Mouse (Mus musculus) kidney, adult 11 months (tissue): ENCODE measurements around the gene Cdk5.
"Not testable (repeated sequence)": the region's sequence is repeated elsewhere in the genome, so short reads cannot be mapped to it uniquely, and the experiment has no call there.

Experiments used
- DNase-seq: peaks from one replicate; pipeline ENCODE4 v3.0.0; 2022

Cdk5 gene

GRCm38 (mm10) chr5:24427285-24427633 is 3.9 kb upstream of the Cdk5 start:
- peak; percentile 40 for DNase-seq

- DNase-seq = peak; percentile 32
These were observed 3.4 kb upstream of the Cdk5 start for GRCm38 (mm10) chr5:24426556-24427284.

GRCm38 (mm10) chr5:24426037-24426432 is 2.7 kb upstream of the Cdk5 start:
- DNase-seq = peak; percentile 46

GRCm38 (mm10) chr5:24425421-24426036 is 2.2 kb upstream of the Cdk5 start:
- DNase-seq = no peak

- DNase-seq = peak; percentile 80
These were observed 1.6 kb upstream of the Cdk5 start for GRCm38 (mm10) chr5:24424861-24425411.

- DNase-seq = no peak
These were observed 863 bp upstream of the Cdk5 start for GRCm38 (mm10) chr5:24424004-24424781.

- DNase-seq = no peak
These were observed 2.9 kb downstream of the Cdk5 start for GRCm38 (mm10) chr5:24420381-24420780.

- DNase-seq = no peak
These were observed 5.7 kb downstream of the Cdk5 start for GRCm38 (mm10) chr5:24417587-24417986.

- peak; percentile 48 for DNase-seq
These were observed 7.1 kb downstream of the Cdk5 start for GRCm38 (mm10) chr5:24416222-24416736.

GRCm38 (mm10) chr5:24413938-24414337 is 9.4 kb downstream of the Cdk5 start:
- DNase-seq = no peak

GRCm38 (mm10) chr5:24413042-24413693 is 10.2 kb downstream of the Cdk5 start, which contains the start of gene Asic3:
Gene Asic3 (plus strand): TSS chr5:24413392.
- DNase-seq = no peak

- DNase-seq = no peak
These were observed 11.3 kb downstream of the Cdk5 start for GRCm38 (mm10) chr5:24412063-24412462.

GRCm38 (mm10) chr5:24409466-24409865 is 13.9 kb downstream of the Cdk5 start:
- DNase-seq = no peak

- DNase-seq = peak; percentile 40
These were observed 14.7 kb downstream of the Cdk5 start for GRCm38 (mm10) chr5:24408651-24409050.

- DNase-seq = no peak
These were observed 17.9 kb downstream of the Cdk5 start for GRCm38 (mm10) chr5:24405389-24405876.

GRCm38 (mm10) chr5:24404594-24405360 is 18.6 kb downstream of the Cdk5 start:
- no peak for DNase-seq

GRCm38 (mm10) chr5:24401969-24402368 is 21.4 kb downstream of the Cdk5 start:
- DNase-seq = no peak

GRCm38 (mm10) chr5:24400911-24401605 is 22.3 kb downstream of the Cdk5 start:
- no peak for DNase-seq

GRCm38 (mm10) chr5:24400362-24400761 is 23.0 kb downstream of the Cdk5 start:
- no peak for DNase-seq

GRCm38 (mm10) chr5:24399686-24400085 is 23.6 kb downstream of the Cdk5 start:
- no peak for DNase-seq

- DNase-seq = not testable (repeated sequence)
These were observed 27.1 kb downstream of the Cdk5 start for GRCm38 (mm10) chr5:24396254-24396653.
